Mouse (Mus musculus): ENCODE data around the gene Zfhx3. TPM values are rescaled to one million over a fixed set of nuclear protein-coding genes. Genes with fewer than 3 reads are reported as not detected.

Gene Zfhx3
- total and polyA plus RNA-seq, 3 experiments = 0.23 to 2.5 TPM; not detected in 1

DNA sequence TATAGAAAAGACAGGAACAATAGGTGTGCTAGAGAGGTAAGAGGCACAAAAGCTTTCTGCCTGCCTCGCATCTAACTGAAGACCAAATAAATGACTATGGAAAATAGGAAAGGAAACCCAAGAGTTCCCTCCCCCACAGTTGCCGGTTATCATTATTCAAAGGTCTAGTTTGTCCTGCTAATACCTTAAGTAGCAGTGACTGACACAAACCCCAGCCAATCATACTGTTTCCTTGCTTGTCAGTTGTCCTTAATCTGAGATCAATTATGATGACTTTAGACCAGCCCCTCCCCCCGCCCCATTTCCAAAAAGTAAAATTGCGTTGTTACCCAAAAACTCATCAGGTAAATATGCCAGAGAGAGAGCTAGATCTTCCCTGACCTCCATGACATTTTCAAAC, 240.9 kb downstream of the Zfhx3 start:
- Histone ChIP-seq H3K9me3 (replicated peaks; ENCODE audit: insufficient read depth, low read length) (no peaks in the 10 kb centered on the region), H3K27ac (ENCODE audit: control insufficient read depth, low read depth, low read length) (no peak overlapping the region), H3K4me1 (ENCODE audit: control insufficient read depth in 1 of 2, insufficient read depth in 2 of 2, low read length in 2 of 2) (no peaks in the 10 kb centered on the region), H3K27me3 (ENCODE audit: control insufficient read depth in 1 of 2, insufficient read depth in 2 of 2, low read length in 2 of 2) (no peaks in the 10 kb centered on the region), H3K4me3 (ENCODE audit: control insufficient read depth in 1 of 2, insufficient read depth in 1 of 2, low read depth in 2 of 2, low read length in 2 of 2) (no peak overlapping the region), H3K79me2 (ENCODE audit: control insufficient read depth, insufficient read depth, low read length, poor library complexity) (no peaks in the 10 kb centered on the region), H3K9ac (ENCODE audit: control insufficient read depth, low read depth, low read length, poor library complexity, severe bottlenecking) (no peak overlapping the region), H3K36me3 (ENCODE audit: control insufficient read depth in 1 of 2, insufficient read depth in 2 of 2, low read length in 2 of 2) (no peaks in the 10 kb centered on the region)
- TF ChIP-seq GABPA (IDR thresholded peaks at IDR 0.05; ENCODE audit: low read depth, low read length) (no peak), JUND (IDR thresholded peaks at IDR 0.05; ENCODE audit: low read depth, low read length) (no peak), MYB (IDR thresholded peaks at IDR 0.05; ENCODE audit: low read depth, low read length) (no peak), POLR2A (IDR thresholded peaks at IDR 0.05; ENCODE audit: control insufficient read depth in 1 of 2, insufficient read depth in 1 of 2, low read depth in 1 of 2, low read length in 2 of 2, poor library complexity in 1 of 2) (no peak), RCOR1 (IDR thresholded peaks at IDR 0.05; ENCODE audit: low read depth, low read length) (no peak), MAX (IDR thresholded peaks at IDR 0.05; ENCODE audit: low read length) (no peak), BHLHE40 (IDR thresholded peaks at IDR 0.05; ENCODE audit: borderline replicate concordance, low read depth, low read length) (no peak), MEF2A (IDR thresholded peaks at IDR 0.05; ENCODE audit: extremely low read depth, insufficient replicate concordance, low read depth, low read length, poor library complexity, severe bottlenecking) (no peak), GATA1 (IDR thresholded peaks at IDR 0.05; ENCODE audit: low read depth, low read length) (no peak), USF2 (IDR thresholded peaks at IDR 0.05; ENCODE audit: borderline replicate concordance in 1 of 2, insufficient read depth in 1 of 2, low read depth in 1 of 2, low read length in 2 of 2) (no peak), SIN3A (IDR thresholded peaks at IDR 0.05; ENCODE audit: low read length) (no peak), NELFE (IDR thresholded peaks at IDR 0.05; ENCODE audit: low read depth, low read length) (no peak), ELF1 (IDR thresholded peaks at IDR 0.05; ENCODE audit: low read depth, low read length) (no peak), ZKSCAN1 (IDR thresholded peaks at IDR 0.05; ENCODE audit: low read depth, low read length) (no peak), E2F4 (IDR thresholded peaks at IDR 0.05; ENCODE audit: borderline replicate concordance, low read depth, low read length) (no peak), CTCF (IDR thresholded peaks at IDR 0.05 in 2 of 3, conservative IDR thresholded peaks at IDR 0.05 in 1 of 3; ENCODE audit: control insufficient read depth in 1 of 3, insufficient read depth in 1 of 3, low read depth in 2 of 3, low read length in 3 of 3, poor library complexity in 1 of 3, severe bottlenecking in 1 of 3) (no peak), KAT2A (conservative IDR thresholded peaks at IDR 0.05; ENCODE audit: low read depth, low read length) (no peak), ZC3H11A (IDR thresholded peaks at IDR 0.05; ENCODE audit: low read depth, low read length) (no peak), TAL1 (IDR thresholded peaks at IDR 0.05; ENCODE audit: low read length) (no peak), MYC (IDR thresholded peaks at IDR 0.05; ENCODE audit: low read depth, low read length) (no peak)
- DNase-seq (ENCODE audit: low read depth, low spot score) = no peak

DNA sequence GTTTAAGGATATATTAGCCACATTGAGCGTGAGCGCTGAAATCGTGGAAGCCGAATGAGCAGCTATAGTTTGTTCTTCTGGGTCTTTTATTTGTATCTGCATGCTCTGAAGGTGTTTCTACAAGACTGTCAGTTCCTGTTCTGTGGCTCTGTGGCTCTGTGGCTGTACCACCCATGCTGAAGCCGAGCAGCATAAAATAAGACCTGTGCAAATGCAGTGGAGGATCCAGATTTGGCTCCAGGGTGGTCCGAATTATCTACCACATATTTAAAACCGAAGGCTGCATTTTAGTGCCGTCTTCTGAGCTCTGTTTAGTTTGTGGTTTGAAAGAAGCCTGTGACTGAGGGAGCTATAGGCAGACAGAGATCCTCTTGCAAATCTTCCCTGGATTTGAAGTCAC, 241.5 kb downstream of the Zfhx3 start:
- Histone ChIP-seq H3K4me3 (ENCODE audit: control insufficient read depth in 1 of 2, insufficient read depth in 1 of 2, low read depth in 2 of 2, low read length in 2 of 2) (no peak overlapping the region), H3K9ac (ENCODE audit: control insufficient read depth, low read depth, low read length, poor library complexity, severe bottlenecking) (no peak overlapping the region), H3K27me3 (ENCODE audit: control insufficient read depth in 1 of 2, insufficient read depth in 2 of 2, low read length in 2 of 2) (no peaks in the 10 kb centered on the region), H3K9me3 (replicated peaks; ENCODE audit: insufficient read depth, low read length) (no peaks in the 10 kb centered on the region), H3K79me2 (ENCODE audit: control insufficient read depth, insufficient read depth, low read length, poor library complexity) (no peaks in the 10 kb centered on the region), H3K27ac (ENCODE audit: control insufficient read depth, low read depth, low read length) (no peak overlapping the region), H3K36me3 (ENCODE audit: control insufficient read depth in 1 of 2, insufficient read depth in 2 of 2, low read length in 2 of 2) (no peaks in the 10 kb centered on the region), H3K4me1 (ENCODE audit: control insufficient read depth in 1 of 2, insufficient read depth in 2 of 2, low read length in 2 of 2) (no peaks in the 10 kb centered on the region)
- TF ChIP-seq SMC3 (IDR thresholded peaks at IDR 0.05; ENCODE audit: low read depth, low read length) (no peak), ZC3H11A (IDR thresholded peaks at IDR 0.05; ENCODE audit: low read depth, low read length) (no peak), HCFC1 (IDR thresholded peaks at IDR 0.05; ENCODE audit: low read depth, low read length) (no peak), RAD21 (IDR thresholded peaks at IDR 0.05; ENCODE audit: low read depth, low read length) (no peak), TCF12 (IDR thresholded peaks at IDR 0.05; ENCODE audit: low read depth, low read length) (no peak), ELF1 (IDR thresholded peaks at IDR 0.05; ENCODE audit: low read depth, low read length) (no peak), ZMIZ1 (IDR thresholded peaks at IDR 0.05; ENCODE audit: low read depth, low read length) (no peak), POLR2A (IDR thresholded peaks at IDR 0.05; ENCODE audit: control insufficient read depth in 1 of 2, insufficient read depth in 1 of 2, low read depth in 1 of 2, low read length in 2 of 2, poor library complexity in 1 of 2) (no peak)
- no peak for DNase-seq (ENCODE audit: low read depth, low spot score)

Measured in MEL (cell line).